Mouse (Mus musculus): Measurements from ENCODE around the gene Asap3.

Gene Asap3

GRCm38 (mm10) chr4:136218595-136219214, 12.5 kb downstream of the Asap3 start:
- no peak for DNase-seq (ENCODE audit: low spot score in 2 of 2)

DNA sequence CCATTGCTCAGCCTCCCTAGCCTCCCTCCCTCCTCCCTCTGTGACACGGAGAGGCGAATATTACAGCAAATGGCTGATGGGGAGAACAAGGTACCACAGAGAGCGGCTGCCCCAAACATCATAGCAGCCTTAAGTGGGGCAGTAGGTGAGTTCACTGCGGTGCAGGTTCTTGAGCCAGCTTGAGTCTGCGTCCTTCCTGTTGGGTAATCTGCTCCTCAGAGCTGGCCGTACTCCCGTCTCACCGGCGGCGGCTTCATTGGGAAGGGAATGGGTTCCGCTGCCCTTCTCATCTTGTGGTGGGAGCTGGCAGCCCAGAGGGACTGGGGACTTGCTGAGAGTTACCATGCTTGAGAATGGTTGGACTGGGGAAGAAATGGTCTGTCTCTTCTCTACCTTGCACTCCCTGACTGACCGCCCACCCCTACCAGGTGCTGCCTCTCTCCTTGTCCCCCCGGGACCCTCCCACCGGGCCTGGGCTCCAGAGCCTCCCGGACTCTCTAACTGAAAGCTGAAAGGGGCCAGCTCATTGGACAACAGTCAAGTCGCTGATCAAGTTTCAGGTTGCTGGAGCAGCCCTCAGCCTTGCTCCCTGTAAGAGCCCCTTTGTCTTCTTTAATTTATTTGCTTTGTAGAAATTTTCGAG, 14.1 kb downstream of the Asap3 start:
- DNase-seq (ENCODE audit: low spot score in 2 of 2): no peak

DNA sequence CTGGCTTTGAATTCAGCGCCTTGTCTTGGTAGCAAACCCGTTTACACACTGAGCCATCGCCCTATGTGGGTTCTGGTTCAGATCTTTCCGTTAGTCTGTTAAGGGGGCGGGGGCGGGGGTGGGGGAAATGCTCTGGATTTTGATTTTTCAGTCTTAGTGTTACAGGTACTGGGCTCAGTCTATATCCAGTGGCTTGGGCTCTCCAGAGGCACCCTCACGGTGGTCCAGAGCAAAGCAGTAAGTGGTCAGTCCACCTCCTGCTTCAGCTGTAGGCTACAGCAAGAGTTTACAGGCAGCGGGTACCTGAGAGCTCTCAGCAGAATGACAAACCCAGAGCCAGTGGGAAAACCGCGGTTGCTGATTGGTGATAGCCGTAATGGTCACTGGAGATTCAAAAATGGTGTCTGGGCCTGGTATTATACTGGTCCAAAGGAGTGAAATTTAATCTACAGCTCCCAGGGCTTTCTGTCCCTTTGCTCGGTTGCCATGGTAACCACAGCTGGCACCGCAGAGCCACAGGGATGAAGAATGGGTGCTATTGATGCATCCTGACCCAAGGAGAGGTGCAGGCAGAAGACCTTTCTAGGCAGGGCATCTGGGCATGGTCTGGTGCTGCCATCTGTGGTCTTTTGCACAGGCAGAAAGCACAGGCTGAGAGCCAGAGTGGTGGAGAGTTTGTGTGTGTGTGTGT, 17.5 kb downstream of the Asap3 start:
- no peak for DNase-seq (ENCODE audit: low spot score in 2 of 2)

GRCm38 (mm10) chr4:136224240-136224559, 18.0 kb downstream of the Asap3 start:
- DNase-seq (ENCODE audit: low spot score in 2 of 2): no peak

GRCm38 (mm10) chr4:136224677-136225460, 18.7 kb downstream of the Asap3 start:
- DNase-seq (ENCODE audit: low spot score in 2 of 2): no peak

DNA sequence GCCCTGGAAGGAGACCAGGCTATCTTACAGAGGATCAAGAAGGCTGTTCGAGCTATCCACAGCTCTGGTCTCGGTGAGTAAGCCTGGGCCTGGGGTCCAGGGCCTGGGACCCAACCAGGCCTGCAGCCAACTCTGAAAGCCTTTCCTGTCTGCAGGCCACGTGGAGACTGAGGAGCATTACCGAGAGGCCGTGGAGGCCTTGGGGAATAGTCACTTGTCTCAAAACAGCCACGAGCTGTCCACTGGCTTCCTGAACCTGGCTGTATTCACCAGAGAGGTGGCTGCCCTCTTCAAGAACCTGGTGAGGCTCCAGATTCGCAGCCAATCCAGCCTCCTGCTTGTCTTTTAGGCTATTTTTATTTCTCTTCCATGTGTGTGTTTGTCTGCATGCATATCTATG, 21.2 kb downstream of the Asap3 start:
- DNase-seq (ENCODE audit: low spot score in 2 of 2): no peak

GRCm38 (mm10) chr4:136228640-136229039, 22.5 kb downstream of the Asap3 start:
- no peak for DNase-seq (ENCODE audit: low spot score in 2 of 2)

GRCm38 (mm10) chr4:136238669-136239068, 32.5 kb downstream of the Asap3 start:
- DNase-seq (ENCODE audit: low spot score in 2 of 2): no peak

GRCm38 (mm10) chr4:136239111-136239510, 32.9 kb downstream of the Asap3 start:
- DNase-seq (ENCODE audit: low spot score in 2 of 2): no peak

- peak; percentile 69 to 88 for DNase-seq (ENCODE audit: low spot score in 2 of 2)
These were observed 33.5 kb downstream of the Asap3 start for GRCm38 (mm10) chr4:136239622-136240021.

DNA sequence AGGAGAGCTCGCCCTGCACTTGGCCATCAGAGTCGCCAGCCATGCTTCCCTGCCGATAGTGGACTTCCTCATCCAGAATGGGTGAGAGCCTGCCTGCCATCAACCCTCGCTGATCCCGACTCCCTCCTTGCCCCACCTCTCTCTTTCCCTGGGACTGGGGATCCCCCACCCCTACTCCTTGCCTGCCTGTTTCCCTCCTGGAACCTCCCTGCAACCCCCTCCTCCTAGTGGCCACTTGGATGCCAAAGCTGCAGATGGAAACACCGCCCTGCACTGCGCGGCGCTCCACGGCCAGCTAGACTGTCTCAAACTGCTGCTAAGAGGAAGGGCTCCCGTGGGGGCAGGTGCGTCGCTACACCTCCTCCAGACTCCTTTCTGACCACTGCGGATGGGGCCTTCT, 34.0 kb downstream of the Asap3 start:
- DNase-seq (ENCODE audit: low spot score in 2 of 2): no peak

DNA sequence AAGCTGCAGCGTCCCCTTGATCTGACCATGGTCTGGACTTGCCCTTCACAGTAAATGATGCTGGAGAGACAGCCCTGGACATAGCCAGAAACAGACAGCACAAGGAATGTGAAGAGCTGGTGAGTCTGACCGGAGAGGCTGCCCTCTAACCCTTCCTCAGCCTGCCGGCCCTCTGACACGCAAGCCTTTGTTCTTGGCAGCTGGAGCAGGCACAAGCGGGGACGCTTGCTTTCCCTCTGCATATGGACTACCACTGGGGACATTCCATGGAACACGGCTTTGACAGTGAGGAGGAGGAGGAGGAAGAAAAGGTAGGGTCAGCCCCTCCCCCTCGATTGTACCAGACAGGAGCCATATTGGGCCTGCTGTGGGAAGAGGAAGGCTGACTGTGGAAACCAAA, 34.8 kb downstream of the Asap3 start:
- DNase-seq (ENCODE audit: low spot score in 2 of 2): no peak

GRCm38 (mm10) chr4:136242065-136242703, 36.0 kb downstream of the Asap3 start:
- peak in 1 of 2 experiments; percentile 60 for DNase-seq (ENCODE audit: low spot score in 2 of 2)

DNA sequence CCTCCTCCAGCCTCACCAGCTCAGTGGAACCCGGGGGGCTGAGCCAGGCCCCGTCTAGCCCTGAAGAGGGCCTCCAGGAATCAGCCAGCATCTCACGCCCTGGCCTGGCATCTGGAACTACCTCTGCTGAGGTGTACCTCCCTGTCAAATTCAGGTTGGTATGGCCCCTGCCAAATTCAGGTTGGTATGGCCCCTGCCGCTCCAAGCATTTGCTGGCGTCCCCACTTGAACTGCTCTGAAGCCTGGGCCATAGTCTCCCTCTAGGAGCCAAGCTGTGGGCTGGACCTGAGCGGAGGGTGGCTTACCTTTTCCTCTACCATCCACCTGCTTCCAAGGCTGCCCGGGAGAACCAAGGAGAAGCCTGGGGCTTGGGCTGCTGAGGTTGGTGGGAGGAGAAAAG, 36.6 kb downstream of the Asap3 start:
- no peak for DNase-seq (ENCODE audit: low spot score in 2 of 2)

DNA sequence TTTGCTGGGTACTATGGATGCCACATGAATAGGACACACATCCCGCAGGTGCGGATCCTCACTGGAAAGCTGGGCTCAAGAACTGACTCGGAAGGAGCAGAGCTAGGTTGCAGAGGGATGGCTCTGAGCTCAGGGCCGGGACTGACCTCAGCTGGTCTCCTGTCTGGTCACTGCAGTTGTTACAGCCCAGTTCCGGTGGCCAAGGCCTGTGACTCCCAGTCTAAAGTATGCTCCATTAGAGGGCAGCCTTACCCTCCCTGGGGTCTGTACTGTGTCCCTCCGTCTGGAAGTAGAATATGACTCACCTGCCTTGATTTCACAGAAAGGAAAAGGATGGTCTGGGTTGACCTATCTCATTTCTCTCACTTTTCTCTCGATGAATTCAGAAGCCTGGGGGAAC, 38.0 kb downstream of the Asap3 start:
- no peak for DNase-seq (ENCODE audit: low spot score in 2 of 2)

DNA sequence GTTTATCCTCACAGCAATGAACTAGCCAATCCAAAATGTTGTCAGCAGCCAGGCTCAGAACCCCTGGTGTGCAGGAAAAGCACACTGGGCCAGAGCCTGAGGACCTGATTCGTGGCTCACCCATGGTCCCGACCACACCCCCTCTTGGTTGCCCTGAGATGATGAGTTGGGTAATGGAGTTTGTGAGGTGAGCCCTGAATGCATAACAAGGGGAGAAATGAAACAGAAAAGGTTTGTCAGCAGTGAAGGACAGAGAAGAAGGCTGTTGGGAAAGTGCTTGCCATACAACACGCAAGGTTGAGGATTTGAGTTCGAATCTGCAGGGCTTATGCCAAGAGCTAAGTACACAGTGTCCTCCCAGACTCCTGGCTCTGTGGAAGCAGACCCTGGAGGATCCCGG, 39.5 kb downstream of the Asap3 start:
- DNase-seq (ENCODE audit: low spot score in 2 of 2): no peak

DNA sequence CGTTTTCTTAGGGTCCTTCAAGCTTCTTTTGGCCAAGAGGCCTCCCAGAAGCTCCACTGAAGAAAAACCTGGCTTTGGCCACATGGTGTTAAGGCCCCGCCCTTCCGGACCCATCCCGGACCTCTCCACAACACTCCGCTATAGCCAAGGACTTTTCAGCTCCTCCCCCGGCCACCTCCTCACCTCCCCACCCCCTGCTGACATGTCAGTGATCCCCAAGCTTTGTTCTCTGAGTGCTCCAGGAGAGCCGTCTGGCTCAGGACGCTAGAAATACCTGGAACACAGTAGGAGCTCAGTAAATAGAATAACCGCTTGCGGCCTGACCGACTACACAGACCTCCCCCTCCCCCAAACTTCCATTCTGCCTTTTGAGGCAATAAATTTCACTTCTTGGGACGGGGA, 40.4 kb downstream of the Asap3 start:
- no peak for DNase-seq (ENCODE audit: low spot score in 2 of 2)

DNA sequence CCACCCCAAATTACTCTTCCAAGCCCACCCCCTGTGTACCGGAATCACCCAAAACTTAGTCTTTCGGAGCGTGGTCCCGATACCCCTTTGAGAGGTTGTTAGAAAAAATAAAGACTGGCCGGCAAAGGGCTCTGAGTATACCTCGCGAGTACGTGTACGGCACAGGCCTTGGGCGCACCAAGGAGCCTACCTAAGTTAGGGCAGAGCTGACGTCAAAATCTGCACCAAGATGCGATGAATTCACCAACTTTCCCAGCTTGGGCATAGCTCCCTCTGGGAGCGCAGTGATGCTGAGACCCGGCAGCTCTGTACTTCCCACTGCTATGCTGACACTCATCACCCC, 41.2 kb downstream of the Asap3 start:
- DNase-seq (ENCODE audit: low spot score in 2 of 2): no peak

DNA sequence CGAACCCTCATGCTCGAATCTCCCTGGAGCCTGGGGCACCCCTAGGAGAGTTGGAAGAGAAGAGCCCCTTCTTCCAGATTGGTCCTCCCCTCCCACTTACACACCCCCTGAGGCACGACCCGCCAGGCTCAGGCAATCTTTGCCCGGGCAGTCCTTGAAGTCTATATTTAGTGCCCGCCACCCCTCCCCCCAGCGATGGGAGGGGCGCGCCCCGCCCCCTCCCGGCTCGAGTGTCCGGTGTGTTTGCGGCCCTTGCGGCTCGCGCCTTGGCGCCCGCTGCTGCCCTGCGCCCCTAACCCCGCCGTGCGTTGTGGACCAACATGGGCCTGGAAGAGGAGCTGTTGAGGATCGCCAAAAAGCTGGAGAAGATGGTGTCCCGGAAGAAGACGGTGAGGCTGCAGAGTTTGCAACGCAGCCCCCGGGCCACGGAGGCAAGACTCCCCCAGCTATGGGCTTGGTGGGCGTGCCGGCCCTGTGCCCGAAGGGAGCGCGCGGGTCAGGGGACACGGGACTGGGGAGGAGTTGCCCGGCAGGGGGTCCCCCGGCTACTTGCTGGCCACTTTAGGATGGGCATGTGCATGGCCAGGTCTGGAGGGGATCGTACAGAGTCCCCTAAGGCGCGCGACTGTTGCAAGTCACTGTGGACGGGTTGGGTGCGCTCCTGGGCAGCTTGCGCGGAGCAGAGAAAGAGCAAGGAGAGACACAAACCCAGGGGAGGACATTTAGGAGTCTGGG, 41.7 kb downstream of the Asap3 start, which contains the start of gene Tcea3:
Gene Tcea3, plus strand, starts transcription at position 1 of the 735 bp plus-strand sequence.
- DNase-seq (ENCODE audit: low spot score in 2 of 2): no peak

DNA sequence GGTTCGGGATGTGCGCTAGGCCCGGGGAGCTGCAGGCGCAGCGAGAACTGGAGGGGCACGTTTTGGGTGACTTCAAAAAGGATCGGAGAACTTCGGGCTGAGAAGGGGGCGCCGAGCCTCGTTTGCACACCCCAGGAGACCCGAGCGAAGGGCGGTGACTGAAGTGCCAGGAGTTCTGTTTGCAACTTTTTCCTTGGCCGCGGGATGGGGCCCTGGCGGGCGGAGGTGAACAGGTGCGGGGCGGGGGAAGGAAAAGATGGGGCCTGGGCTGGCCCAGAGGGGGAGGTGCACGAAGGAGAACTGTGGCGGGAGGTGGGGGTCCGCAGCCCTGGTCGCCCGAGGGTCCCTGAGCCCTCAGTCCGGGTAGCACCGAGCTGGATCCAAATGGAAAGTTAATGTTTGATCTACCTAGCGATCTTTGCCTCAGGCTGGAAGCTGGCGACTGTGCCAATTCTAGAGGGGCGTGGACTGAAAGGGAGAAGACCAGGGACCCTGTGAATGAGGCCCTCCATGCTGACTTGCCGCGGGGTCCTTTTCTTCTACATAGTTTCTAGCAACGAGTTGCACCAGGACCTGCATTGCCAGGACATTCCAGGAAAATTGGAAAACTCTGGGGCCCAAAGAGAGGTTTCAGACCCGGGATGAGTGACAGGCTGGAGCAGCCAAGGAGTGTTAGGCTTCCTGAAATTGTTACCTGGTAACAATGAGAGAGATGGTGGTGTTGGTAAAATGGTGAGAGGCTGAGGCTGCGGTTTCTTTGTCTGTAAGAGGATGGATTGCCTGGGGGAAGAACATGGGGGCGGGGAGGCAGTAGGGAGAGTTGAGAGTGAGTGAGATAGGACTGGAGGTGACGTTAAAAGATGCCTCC, 42.5 kb downstream of the Asap3 start:
- no peak for DNase-seq (ENCODE audit: low spot score in 2 of 2)

- no peak for DNase-seq (ENCODE audit: low spot score in 2 of 2)
These were observed 43.1 kb downstream of the Asap3 start for GRCm38 (mm10) chr4:136249332-136249647.

Measured in spleen, postnatal 10 days (tissue).